Mouse (Mus musculus) mature B cell (primary cell): ENCODE data around the gene Pigk.

Experiments used
- in situ Hi-C: fragments of 300-500 bp; cut with MboI; formaldehyde crosslinking; loops from 2 replicates; pipeline ENCODE4 v1.14.3; 2019

The Pigk gene

GRCm38 (mm10) chr3:152764516-152765312 is 50.8 kb downstream of the Pigk start:
- in situ Hi-C loops = no loop called here

GRCm38 (mm10) chr3:152767485-152767884 is 53.6 kb downstream of the Pigk start:
- in situ Hi-C loops = no loop called here

- in situ Hi-C loops = no loop called here
Observed at GRCm38 (mm10) chr3:152770056-152770455, 56.2 kb downstream of the Pigk start.

GRCm38 (mm10) chr3:152776363-152776762 is 62.5 kb downstream of the Pigk start:
- in situ Hi-C loops = loop anchor here (25.0 kb wide), 1 partner anchor 186 kb away; no protein-coding TSS in a partner anchor

GRCm38 (mm10) chr3:152776872-152777540 is 63.1 kb downstream of the Pigk start:
- in situ Hi-C loops = loop anchor here (25.0 kb wide), 1 partner anchor 185 kb away; no protein-coding TSS in a partner anchor

GRCm38 (mm10) chr3:152779819-152780218 is 65.9 kb downstream of the Pigk start:
- in situ Hi-C loops = loop anchor here (25.0 kb wide), 1 partner anchor 182 kb away; no protein-coding TSS in a partner anchor

GRCm38 (mm10) chr3:152783792-152784191 is 69.9 kb downstream of the Pigk start:
- in situ Hi-C loops = loop anchor here (25.0 kb wide), 1 partner anchor 179 kb away; no protein-coding TSS in a partner anchor

GRCm38 (mm10) chr3:152784353-152784752 is 70.5 kb downstream of the Pigk start:
- in situ Hi-C loops = loop anchor here (25.0 kb wide), 1 partner anchor 178 kb away; no protein-coding TSS in a partner anchor

GRCm38 (mm10) chr3:152788301-152788953 is 74.5 kb downstream of the Pigk start:
- in situ Hi-C loops = loop anchor here (25.0 kb wide), 1 partner anchor 174 kb away; no protein-coding TSS in a partner anchor

- in situ Hi-C loops = loop anchor here (25.0 kb wide), 1 partner anchor 170 kb away; no protein-coding TSS in a partner anchor
Observed at GRCm38 (mm10) chr3:152792601-152793000, 78.7 kb downstream of the Pigk start.

- in situ Hi-C loops = loop anchor here (25.0 kb wide), 1 partner anchor 169 kb away; no protein-coding TSS in a partner anchor
Observed at GRCm38 (mm10) chr3:152793006-152793405, 79.1 kb downstream of the Pigk start.

- in situ Hi-C loops = loop anchor here (25.0 kb wide), 1 partner anchor 166 kb away; no protein-coding TSS in a partner anchor
Observed at GRCm38 (mm10) chr3:152796216-152796615, 82.3 kb downstream of the Pigk start.

- in situ Hi-C loops = loop anchor here (25.0 kb wide), 1 partner anchor 165 kb away; no protein-coding TSS in a partner anchor
Observed at GRCm38 (mm10) chr3:152797354-152797753, 83.5 kb downstream of the Pigk start.

GRCm38 (mm10) chr3:152799738-152800431 is 86.0 kb downstream of the Pigk start:
- in situ Hi-C loops = loop anchor here (25.0 kb wide), 1 partner anchor 162 kb away; no protein-coding TSS in a partner anchor

GRCm38 (mm10) chr3:152813905-152814304 is 100.0 kb downstream of the Pigk start:
- in situ Hi-C loops = no loop called here

GRCm38 (mm10) chr3:152815110-152815509 is 101.2 kb downstream of the Pigk start:
- in situ Hi-C loops = no loop called here

GRCm38 (mm10) chr3:152820406-152820805 is 106.5 kb downstream of the Pigk start:
- in situ Hi-C loops = no loop called here

GRCm38 (mm10) chr3:152821202-152821601 is 107.3 kb downstream of the Pigk start:
- in situ Hi-C loops = no loop called here

- in situ Hi-C loops = no loop called here
Observed at GRCm38 (mm10) chr3:152831377-152831776, 117.5 kb downstream of the Pigk start.

GRCm38 (mm10) chr3:152831974-152832373 is 118.1 kb downstream of the Pigk start:
- in situ Hi-C loops = no loop called here

GRCm38 (mm10) chr3:152832436-152832835 is 118.5 kb downstream of the Pigk start:
- in situ Hi-C loops = no loop called here
